Mouse (Mus musculus) forebrain, embryonic 12.5 days (tissue): Measurements from ENCODE around the gene Rnf141. TPM values are rescaled to one million over a fixed set of nuclear protein-coding genes. Genes with fewer than 3 reads are reported as not detected.

Experiments
- ATAC-seq: fragments of 200-750 bp; cut with Nextera tagmentation; 2 replicates; pipeline ENCODE4 v1.8.0; 2017; ENCODE audit warnings: moderate TSS enrichment; ENCODE audit not compliant: low FRiP score
- H3K27ac ChIP-seq: fragments of 300-500 bp; sonication (generic); 2 replicates; pipeline ENCODE4 v1.5.1; 2016; ENCODE audit warnings: mild to moderate bottlenecking
- H3K27me3 ChIP-seq: fragments of 300-500 bp; sonication (generic); 2 replicates; pipeline ENCODE4 v1.6.1; 2016; ENCODE audit warnings: mild to moderate bottlenecking
- H3K36me3 ChIP-seq: fragments of 300-500 bp; sonication (generic); replicated peaks from 2 replicates; pipeline ENCODE4 v1.6.1; 2016; ENCODE audit warnings: mild to moderate bottlenecking
- H3K4me1 ChIP-seq: fragments of 300-500 bp; sonication (generic); 2 replicates; pipeline ENCODE4 v1.6.1; 2016
- H3K4me2 ChIP-seq: fragments of 300-500 bp; sonication (generic); 2 replicates; pipeline ENCODE4 v1.6.1; 2016; ENCODE audit warnings: mild to moderate bottlenecking, moderate library complexity
- H3K4me3 ChIP-seq: fragments of 300-500 bp; sonication (generic); replicated peaks from 2 replicates; pipeline ENCODE4 v1.5.1; 2016; ENCODE audit warnings: mild to moderate bottlenecking
- H3K9ac ChIP-seq: fragments of 300-500 bp; sonication (generic); 2 replicates; pipeline ENCODE4 v1.6.1; 2016; ENCODE audit warnings: mild to moderate bottlenecking
- H3K9me3 ChIP-seq: fragments of 300-500 bp; sonication (generic); 2 replicates; pipeline ENCODE4 v1.6.1; 2016
- WGBS: fragments of 180-500 bp; shearing (Covaris S2); methylation state at CpG from one replicate; pipeline ENCODE4 v1.1.7; 2016; 5-methylcytosine and 5-hydroxymethylcytosine counted together
- polyA plus RNA-seq: library from polyadenylated mRNA; unstranded; fragments of >200 nt; fragmentation: Nextera tagmentation; extraction: Ambion mirVana; gene quantifications from 2 replicates; pipeline ENCODE4 v1.2.1, GENCODE M21; 2016

Gene Rnf141
- polyA plus RNA-seq, 1 experiment from 2014 or later: 29.1 TPM

DNA sequence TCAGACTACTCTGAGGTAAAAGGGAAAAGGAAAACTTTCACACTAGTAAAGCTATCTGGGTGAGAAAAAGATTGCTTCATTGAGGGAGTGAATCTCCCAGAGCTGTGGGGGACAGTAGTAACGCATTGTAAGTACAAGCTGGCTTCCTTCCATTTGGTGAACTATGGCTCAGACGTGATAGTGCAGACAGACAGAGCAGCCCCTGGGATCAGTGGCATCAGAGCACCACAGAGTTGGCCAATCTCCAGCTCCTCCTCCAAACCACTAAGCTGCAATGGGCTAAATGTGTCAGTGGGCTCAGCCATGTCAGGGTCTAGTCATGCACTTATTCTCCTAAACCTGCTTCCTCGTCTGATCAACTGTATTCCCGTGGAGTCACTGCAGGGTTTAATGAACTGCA, 20.7 kb downstream of the Rnf141 start:
- no peak overlapping the region for H3K4me3 ChIP-seq
- no peaks in the 10 kb centered on the region for H3K27me3 ChIP-seq
- no peak overlapping the region for H3K9ac ChIP-seq
- no peaks in the 10 kb centered on the region for H3K4me1 ChIP-seq
- H3K27ac ChIP-seq: no peak overlapping the region
- H3K4me2 ChIP-seq: no peak overlapping the region
- 92% methylated on average over 4 of the region's 4 CpGs for WGBS
- H3K36me3 ChIP-seq: peaks cover 13% of the 10 kb centered on the region
- ATAC-seq: no peak
- no peaks in the 10 kb centered on the region for H3K9me3 ChIP-seq

DNA sequence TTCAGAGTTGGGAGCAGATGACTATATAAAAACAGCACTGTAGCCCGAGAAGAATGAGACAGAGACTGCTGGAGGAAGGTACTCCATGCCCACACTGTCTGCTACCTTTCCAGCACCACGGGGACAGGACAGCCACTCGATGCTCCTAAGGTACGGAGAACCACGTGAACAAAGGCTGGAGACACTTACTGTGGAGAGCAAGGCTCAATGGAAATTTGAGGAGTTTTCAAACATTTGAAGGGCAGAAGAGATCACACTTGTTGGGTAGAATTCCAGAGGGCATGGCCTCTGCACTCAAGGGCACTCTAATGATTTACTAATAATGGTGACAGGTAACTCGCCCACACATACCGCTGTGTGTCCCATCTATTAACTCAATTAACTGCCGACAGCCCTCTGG, 21.2 kb downstream of the Rnf141 start:
- peaks cover 13% of the 10 kb centered on the region for H3K36me3 ChIP-seq
- no peaks in the 10 kb centered on the region for H3K4me1 ChIP-seq
- 89% methylated on average over 8 of the region's 8 CpGs for WGBS
- H3K4me3 ChIP-seq: no peak overlapping the region
- no peak overlapping the region for H3K27ac ChIP-seq
- H3K27me3 ChIP-seq: no peaks in the 10 kb centered on the region
- no peak overlapping the region for H3K9ac ChIP-seq
- H3K4me2 ChIP-seq: no peak overlapping the region
- no peaks in the 10 kb centered on the region for H3K9me3 ChIP-seq
- ATAC-seq: no peak

GRCm38 (mm10) chr7:110822055-110822454, 22.2 kb downstream of the Rnf141 start:
- H3K9me3 ChIP-seq: no peaks in the 10 kb centered on the region
- ATAC-seq: no peak
- 82% methylated on average over 4 of the region's 4 CpGs for WGBS
- H3K27me3 ChIP-seq: no peaks in the 10 kb centered on the region
- peaks cover 13% of the 10 kb centered on the region for H3K36me3 ChIP-seq
- H3K4me3 ChIP-seq: no peak overlapping the region
- no peaks in the 10 kb centered on the region for H3K4me1 ChIP-seq
- H3K27ac ChIP-seq: no peak overlapping the region
- no peak overlapping the region for H3K9ac ChIP-seq
- H3K4me2 ChIP-seq: no peak overlapping the region

- no peak overlapping the region for H3K27ac ChIP-seq
- 82% methylated on average over 3 of the region's 3 CpGs for WGBS
- no peaks in the 10 kb centered on the region for H3K27me3 ChIP-seq
- ATAC-seq: no peak
- H3K9ac ChIP-seq: no peak overlapping the region
- no peaks in the 10 kb centered on the region for H3K4me1 ChIP-seq
- H3K36me3 ChIP-seq: peaks cover 13% of the 10 kb centered on the region
- H3K4me3 ChIP-seq: no peak overlapping the region
- no peak overlapping the region for H3K4me2 ChIP-seq
- H3K9me3 ChIP-seq: no peaks in the 10 kb centered on the region
These were observed 22.6 kb downstream of the Rnf141 start for GRCm38 (mm10) chr7:110821653-110822052.

GRCm38 (mm10) chr7:110821068-110821467, 23.2 kb downstream of the Rnf141 start:
- ATAC-seq: no peak
- H3K27ac ChIP-seq: no peak overlapping the region
- H3K27me3 ChIP-seq: no peaks in the 10 kb centered on the region
- H3K9ac ChIP-seq: no peak overlapping the region
- H3K4me2 ChIP-seq: no peak overlapping the region
- WGBS: 58% methylated on average over 5 of the region's 5 CpGs
- H3K36me3 ChIP-seq: peaks cover 13% of the 10 kb centered on the region
- H3K9me3 ChIP-seq: no peaks in the 10 kb centered on the region
- H3K4me3 ChIP-seq: no peak overlapping the region
- H3K4me1 ChIP-seq: no peaks in the 10 kb centered on the region

DNA sequence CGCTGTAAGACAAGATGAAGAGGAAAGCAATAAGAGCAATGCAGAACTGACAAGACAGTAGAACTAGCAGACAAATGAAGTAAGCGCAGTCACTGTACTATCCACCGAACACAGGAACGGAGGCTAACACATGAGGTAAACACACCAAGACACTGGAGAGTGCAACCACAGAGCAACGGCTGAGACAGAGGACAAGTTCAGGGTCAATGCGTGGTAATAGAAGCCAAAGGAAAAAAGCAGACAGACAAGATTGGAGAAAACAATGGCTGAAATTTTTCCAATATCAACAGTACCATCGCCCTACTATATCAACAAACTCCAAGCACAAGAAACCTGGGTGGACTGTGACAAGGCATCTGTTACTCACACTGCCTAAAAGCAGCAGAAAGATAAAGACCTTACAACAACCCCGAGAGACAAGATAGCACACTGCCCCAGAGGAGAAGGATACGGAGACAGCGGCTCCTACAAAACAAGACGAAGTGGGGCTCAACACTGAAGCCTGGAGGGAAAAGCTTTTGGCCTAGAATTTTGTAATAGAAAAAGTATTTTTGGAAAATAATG, 25.4 kb downstream of the Rnf141 start:
- no peaks in the 10 kb centered on the region for H3K4me1 ChIP-seq
- WGBS: 93% methylated on average over 11 of the region's 11 CpGs
- no peak for ATAC-seq

DNA sequence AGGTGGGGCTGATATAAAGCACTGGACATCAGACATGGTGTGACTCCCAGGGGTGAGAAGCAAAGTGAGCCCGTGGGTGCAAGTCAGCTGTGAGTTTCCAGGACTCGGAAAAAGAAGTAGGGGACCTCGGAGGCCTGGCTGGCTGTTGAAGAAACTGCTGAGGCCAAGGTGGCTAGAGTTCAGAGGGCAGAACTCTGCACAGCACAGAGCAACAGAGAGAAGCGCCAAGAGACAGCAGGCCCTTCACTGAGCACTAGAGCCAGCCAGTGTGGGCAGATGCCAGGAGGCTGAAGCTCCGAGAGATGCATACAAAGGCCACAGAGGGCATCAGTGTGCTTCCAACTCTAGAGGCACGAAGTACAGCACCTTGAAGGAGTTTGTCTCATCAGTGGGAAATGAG, 26.1 kb downstream of the Rnf141 start:
- H3K4me2 ChIP-seq: no peak overlapping the region
- no peaks in the 10 kb centered on the region for H3K27me3 ChIP-seq
- no peak overlapping the region for H3K9ac ChIP-seq
- 89% methylated on average over 6 of the region's 6 CpGs for WGBS
- no peaks in the 10 kb centered on the region for H3K4me1 ChIP-seq
- H3K27ac ChIP-seq: no peak overlapping the region
- no peaks in the 10 kb centered on the region for H3K9me3 ChIP-seq
- ATAC-seq: no peak
- no peaks in the 10 kb centered on the region; the same call in 1 of the 2 replicates for H3K36me3 ChIP-seq
- H3K4me3 ChIP-seq: no peak overlapping the region

More for the DNA sequence above, 25.4 kb downstream of the Rnf141 start:
- H3K27me3 ChIP-seq: no peaks in the 10 kb centered on the region
- no peak overlapping the region for H3K9ac ChIP-seq
- H3K9me3 ChIP-seq: no peaks in the 10 kb centered on the region
- H3K4me3 ChIP-seq: no peak overlapping the region
- no peak overlapping the region for H3K4me2 ChIP-seq
- no peak overlapping the region for H3K27ac ChIP-seq
- H3K36me3 ChIP-seq: peaks cover 5% of the 10 kb centered on the region

DNA sequence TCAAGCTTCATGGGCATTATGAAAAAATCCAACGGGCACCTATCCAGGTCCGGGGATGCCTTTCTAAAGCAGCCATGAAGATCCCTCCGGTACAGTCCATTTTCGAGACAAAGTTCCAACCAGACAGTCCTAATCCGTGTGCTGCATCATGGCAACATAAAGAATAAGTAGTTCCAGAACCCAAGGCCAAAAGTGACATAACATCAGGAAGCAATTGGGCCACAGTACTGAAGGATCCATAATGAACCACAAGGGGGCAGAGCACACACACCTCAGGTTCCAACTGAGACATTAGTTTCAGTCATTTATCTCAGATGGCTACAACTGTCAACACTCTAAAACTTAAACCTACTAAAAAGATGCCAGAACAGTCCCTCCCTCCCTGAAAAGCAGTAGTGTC, 28.2 kb downstream of the Rnf141 start:
- Histone ChIP-seq H3K27me3 (no peaks in the 10 kb centered on the region), H3K4me1 (no peaks in the 10 kb centered on the region), H3K9me3 (no peaks in the 10 kb centered on the region), H3K9ac (no peak overlapping the region), H3K4me2 (no peak overlapping the region), H3K36me3 (0 out of 2 replicates have a peak, but pooled peaks cover 6% of the 10 kb centered on the region), H3K4me3 (no peak overlapping the region), H3K27ac (no peak overlapping the region)
- ATAC-seq: no peak
- WGBS: 78% methylated on average over 5 of the region's 5 CpGs

GRCm38 (mm10) chr7:110813983-110814382, 30.3 kb downstream of the Rnf141 start:
- Histone ChIP-seq H3K27me3 (no peaks in the 10 kb centered on the region), H3K36me3 (0 out of 2 replicates have a peak, but pooled peaks cover 6% of the 10 kb centered on the region), H3K4me1 (no peaks in the 10 kb centered on the region), H3K4me3 (no peak overlapping the region), H3K9me3 (no peaks in the 10 kb centered on the region), H3K27ac (no peak overlapping the region), H3K4me2 (no peak overlapping the region), H3K9ac (no peak overlapping the region)
- ATAC-seq: no peak
- 95% methylated on average over 1 of the region's 1 CpGs for WGBS

GRCm38 (mm10) chr7:110811529-110811928, 32.7 kb downstream of the Rnf141 start:
- H3K36me3 ChIP-seq: 0 out of 2 replicates have a peak, but pooled peaks cover 6% of the 10 kb centered on the region
- no peak overlapping the region for H3K4me3 ChIP-seq
- H3K9me3 ChIP-seq: no peaks in the 10 kb centered on the region
- no peak overlapping the region for H3K9ac ChIP-seq
- H3K4me2 ChIP-seq: no peak overlapping the region
- WGBS: 85% methylated on average over 5 of the region's 5 CpGs
- no peak for ATAC-seq
- no peaks in the 10 kb centered on the region for H3K27me3 ChIP-seq
- H3K27ac ChIP-seq: no peak overlapping the region
- no peaks in the 10 kb centered on the region for H3K4me1 ChIP-seq

DNA sequence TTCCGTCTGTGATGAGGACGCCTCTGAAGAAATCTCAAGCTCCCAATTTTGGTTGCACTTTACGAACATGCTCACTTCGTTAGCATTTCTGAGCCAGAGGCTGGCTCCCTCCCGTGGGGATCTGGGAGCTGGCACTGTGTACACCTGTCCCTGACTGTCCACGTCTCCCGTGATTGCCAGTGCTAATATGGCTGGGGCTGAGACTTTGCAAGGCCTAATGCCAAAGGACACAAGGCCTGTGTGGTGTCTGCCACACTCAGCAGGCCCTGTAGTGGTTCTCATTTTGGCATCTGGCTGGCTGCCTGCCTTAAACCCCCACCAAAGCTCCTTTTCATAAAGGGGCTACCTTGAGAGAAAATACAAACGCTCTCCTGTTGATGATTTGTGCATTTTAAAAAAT, 33.3 kb downstream of the Rnf141 start:
- WGBS: 84% methylated on average over 8 of the region's 8 CpGs
- H3K4me2 ChIP-seq: no peak overlapping the region
- H3K9me3 ChIP-seq: no peaks in the 10 kb centered on the region
- H3K4me3 ChIP-seq: no peak overlapping the region
- no peak for ATAC-seq
- no peaks in the 10 kb centered on the region for H3K27me3 ChIP-seq
- H3K4me1 ChIP-seq: no peaks in the 10 kb centered on the region
- H3K27ac ChIP-seq: no peak overlapping the region
- H3K9ac ChIP-seq: no peak overlapping the region
- H3K36me3 ChIP-seq: 0 out of 2 replicates have a peak, but pooled peaks cover 6% of the 10 kb centered on the region

DNA sequence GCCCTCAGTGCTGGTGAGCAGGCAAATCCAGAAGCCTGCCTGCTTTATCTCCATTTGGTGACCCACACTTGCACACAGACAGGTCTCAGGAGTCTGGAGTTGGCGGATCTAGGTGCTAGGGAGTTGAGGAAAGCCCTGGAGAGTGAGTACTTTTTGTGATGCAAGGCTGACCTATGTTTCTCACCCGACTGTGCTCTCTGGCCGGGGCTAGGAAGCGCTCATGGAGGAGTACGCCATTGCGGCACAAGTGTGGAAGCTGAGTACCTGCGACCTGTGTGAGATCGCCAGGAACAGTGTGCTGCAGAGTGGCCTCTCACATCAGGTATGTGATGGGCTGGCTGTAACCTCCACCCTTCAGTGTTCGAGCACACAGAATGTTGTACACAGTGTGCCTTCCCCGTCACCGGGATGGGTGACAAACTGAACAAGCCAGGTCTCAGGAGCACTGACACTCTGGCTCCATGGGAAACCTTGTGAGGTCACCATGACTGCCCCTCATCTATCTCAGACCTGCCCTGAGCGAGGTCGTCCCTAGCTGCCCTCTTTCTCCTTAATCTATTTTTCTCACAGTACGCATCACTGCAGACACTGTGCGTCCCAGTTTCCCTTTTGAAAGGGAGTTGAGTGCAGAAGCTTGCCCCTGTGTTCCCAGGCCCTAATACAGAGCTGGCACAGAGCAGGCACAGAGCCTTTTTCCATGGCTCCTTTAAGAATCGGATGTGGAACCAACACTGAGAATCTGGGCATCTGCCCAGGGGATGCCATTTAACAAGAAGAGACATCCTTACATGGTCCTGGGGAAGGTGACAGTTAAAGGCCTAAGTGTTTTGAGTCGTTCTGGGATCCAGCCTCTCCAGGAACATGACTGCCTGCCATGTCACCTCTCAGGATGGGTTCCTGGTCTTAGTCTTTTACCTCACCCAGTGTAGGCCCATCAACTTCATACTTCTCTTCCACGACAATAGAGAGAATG, 34.4 kb downstream of the Rnf141 start:
- no peaks in the 10 kb centered on the region for H3K27me3 ChIP-seq
- H3K4me1 ChIP-seq: no peaks in the 10 kb centered on the region
- no peaks in the 10 kb centered on the region for H3K9me3 ChIP-seq
- no peak overlapping the region for H3K4me2 ChIP-seq
- 84% methylated on average over 18 of the region's 18 CpGs for WGBS
- H3K9ac ChIP-seq: no peak overlapping the region
- H3K27ac ChIP-seq: no peak overlapping the region
- ATAC-seq: no peak
- H3K36me3 ChIP-seq: 0 out of 2 replicates have a peak, but pooled peaks cover 6% of the 10 kb centered on the region
- H3K4me3 ChIP-seq: no peak overlapping the region
